Comparison of ENCODE assay signal across 13 mouse cellular contexts in the genomic region with DNA sequence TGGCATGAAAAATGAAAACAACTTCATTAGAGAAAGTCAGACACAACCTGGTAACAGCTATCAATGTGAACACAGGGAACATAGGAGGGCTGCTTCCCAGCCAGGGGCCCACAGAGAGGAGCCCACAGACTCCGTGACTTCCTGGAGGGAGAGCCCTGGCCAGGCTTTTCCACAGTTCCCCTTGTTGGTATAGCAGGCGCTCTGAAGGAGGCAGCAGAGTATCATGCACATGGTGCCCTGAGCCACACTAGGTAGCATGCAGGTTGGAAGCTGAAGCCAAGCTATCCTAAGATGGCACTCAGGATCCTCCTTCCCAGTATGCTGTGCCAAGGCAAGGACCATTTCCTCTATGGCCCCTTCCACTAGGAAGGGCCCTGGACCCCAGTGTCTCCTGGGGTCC. TPM values are rescaled to one million over a fixed set of nuclear protein-coding genes. Genes with fewer than 3 reads are reported as not detected.
DNase-seq lines count a peak whose midpoint lies in the region; TF ChIP-seq lines count a peak whose summit lies in the region.
"Had no signal": no experiment of that assay in that cellular context is flagged by ENCODE, and none has a peak within 500 bp of the region (broad histone marks: within the 10 kb centered on the region; RNA-seq: fewer than 3 reads in every experiment).

No protein-coding gene starts in this region.

- peak; percentile 45 for DNase-seq in gastrocnemius, adult 18-20 months (ENCODE audit: low spot score)
- no peak for DNase-seq in gastrocnemius, postnatal 25 days
- DNase-seq in layer of hippocampus, adult 2 months (ENCODE audit: low spot score in 2 of 2) = no peak
- DNase-seq in layer of hippocampus, postnatal 14 days (ENCODE audit: low spot score in 2 of 2) = no peak
- DNase-seq in right cerebral cortex, adult 18-20 months = peak; percentile 24
- DNase-seq in right cerebral cortex, postnatal 36 days (ENCODE audit: low spot score in 2 of 2) = no peak
- peak; percentile 33 for DNase-seq in skeletal muscle tissue, adult 2 months (ENCODE audit: low read depth, low spot score)
- no peak for DNase-seq in kidney, adult 9 months
- DNase-seq: B cell, adult 2 months; cerebellum, postnatal 36 days; right cerebral cortex, postnatal 14 days had no signal

- TF ChIP-seq CTCF in layer of hippocampus, adult 2 months (conservative IDR thresholded peaks at IDR 0.05) = peak; percentile 69

- H3K4me3 ChIP-seq in layer of hippocampus, adult 2 months = no peak overlapping the region
- H3K4me3 ChIP-seq: embryonic facial prominence, embryonic 15.5 days; lung, embryonic 15.5 days had no signal

- H3K27ac ChIP-seq in layer of hippocampus, adult 2 months = no peak overlapping the region
- H3K27ac ChIP-seq: embryonic facial prominence, embryonic 15.5 days; lung, embryonic 15.5 days had no signal

RNA-seq across cellular contexts. Expression of a gene that starts 33.6 kb away (rescaled TPM):
- 1 to 10 TPM; 5.4 to 6.0 TPM for total RNA-seq in gastrocnemius, adult 18-20 months (2021)
- total RNA-seq in gastrocnemius, postnatal 25 days (2021) = 1 to 10 TPM; 5.8 to 9.6 TPM
- 10 to 100 TPM; 17.3 to 17.5 TPM for total RNA-seq in layer of hippocampus, adult 2 months (2021)
- 10 to 100 TPM; 17.1 to 21.1 TPM for total RNA-seq in layer of hippocampus, postnatal 14 days (2021)

Comparison
In these comparisons a context has a peak if more than half of its experiments do, and no peak if none do; other contexts are left out.
1. DNase-seq: peak in gastrocnemius, adult 18-20 months (single experiment), right cerebral cortex, adult 18-20 months (single experiment) and skeletal muscle tissue, adult 2 months (single experiment); none in gastrocnemius, postnatal 25 days (single experiment), layer of hippocampus, adult 2 months (0 of 2), layer of hippocampus, postnatal 14 days (0 of 2), right cerebral cortex, postnatal 36 days (0 of 2) and kidney, adult 9 months (single experiment).